8 mouse cellular contexts compared by ENCODE assay signal in the genomic region with DNA sequence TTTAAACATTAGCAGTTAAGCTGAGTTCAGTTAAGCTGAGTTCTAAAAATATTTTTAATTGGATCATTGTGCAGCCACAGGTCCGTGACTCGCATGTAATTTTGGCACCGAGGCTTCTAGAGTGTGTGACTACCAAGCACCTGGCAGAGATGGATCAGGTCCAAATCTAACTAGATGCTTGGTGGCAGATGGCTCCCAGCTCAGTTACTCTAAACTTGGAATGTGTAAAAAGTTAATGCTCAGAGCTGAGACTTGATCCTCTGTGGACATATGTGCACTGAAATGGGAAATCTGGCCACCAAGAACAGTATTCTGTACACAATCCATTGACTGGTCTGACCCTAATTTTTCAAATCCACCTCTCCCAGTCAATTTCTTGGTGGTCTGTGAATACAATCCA.
DNase-seq lines count a peak whose midpoint lies in the region.

No protein-coding gene starts in this region.

- H3K36me3 ChIP-seq in heart, embryonic 10.5 days: no peaks in the 10 kb centered on the region

- no peaks in the 10 kb centered on the region for H3K4me1 ChIP-seq in heart, embryonic 10.5 days

- intact Hi-C loops in gastrocnemius, postnatal 14 days (cut with DNase I; ENCODE audit: low total_unique reads): no loop called here
- intact Hi-C loops in left cerebral cortex, postnatal 14 days (cut with DNase I): loop anchor here (5.0 kb wide), 1 partner anchor 371 kb away; no protein-coding TSS in a partner anchor

- 81% methylated on average over 3 of the region's 3 CpGs for WGBS in heart, embryonic 10.5 days

- peak; percentile 27 for DNase-seq in heart, adult 8-10 months (ENCODE audit: low spot score)
- DNase-seq in heart, embryonic 10.5 days (ENCODE audit: low spot score): no peak
- peak; percentile 53 for DNase-seq in cerebellum, adult 11-12 months
- peak; percentile 6 for DNase-seq in gastrocnemius, postnatal 14 days
- peak; percentile 73 to 92 for DNase-seq in left cerebral cortex, postnatal 14 days (ENCODE audit: low spot score in 2 of 2)
- no peak for DNase-seq in embryo, embryonic 10 days (ENCODE audit: low spot score)
- no peak for DNase-seq in ovary, postnatal 10 days (ENCODE audit: low spot score)
- no peak for DNase-seq in lung, postnatal 36 days

- H3K27ac ChIP-seq in heart, embryonic 10.5 days: no peak overlapping the region

- no peak overlapping the region for H3K4me3 ChIP-seq in heart, embryonic 10.5 days

- no peaks in the 10 kb centered on the region for H3K9me3 ChIP-seq in heart, embryonic 10.5 days

- no peaks in the 10 kb centered on the region for H3K27me3 ChIP-seq in heart, embryonic 10.5 days (ENCODE audit: insufficient read depth, poor library complexity, severe bottlenecking)

Comparison
In these comparisons a context has a peak if more than half of its experiments do, and no peak if none do; other contexts are left out.
1. DNase-seq: peak in heart, adult 8-10 months (single experiment), cerebellum, adult 11-12 months (single experiment), gastrocnemius, postnatal 14 days (single experiment) and left cerebral cortex, postnatal 14 days (2 of 2); none in heart, embryonic 10.5 days (single experiment), embryo, embryonic 10 days (single experiment), ovary, postnatal 10 days (single experiment) and lung, postnatal 36 days (single experiment).